Mouse (Mus musculus) heart, postnatal 0 days (tissue): Measurements from ENCODE around the gene Rab11fip3. TPM values are rescaled to one million over a fixed set of nuclear protein-coding genes. Genes with fewer than 3 reads are reported as not detected.

Experiments used
- ATAC-seq: fragments of 200-750 bp; cut with Nextera tagmentation; 2 replicates; pipeline ENCODE4 v1.8.0; 2017; ENCODE audit warnings: low read depth, moderate number of reproducible peaks, moderate library complexity; ENCODE audit not compliant: insufficient read depth
- DNase-seq: peaks from one replicate; pipeline ENCODE4 v3.0.0-alpha.2; 2016; ENCODE audit warnings: low spot score
- H3K27ac ChIP-seq: fragments of 300-500 bp; sonication (generic); 2 replicates; pipeline ENCODE4 v1.5.1; 2014; ENCODE audit warnings: low read depth, mild to moderate bottlenecking
- H3K27me3 ChIP-seq: fragments of 300-500 bp; sonication (generic); 2 replicates; pipeline ENCODE4 v1.6.1; 2014; ENCODE audit warnings: low read length, mixed read lengths; ENCODE audit not compliant: control insufficient read depth, insufficient read depth
- H3K36me3 ChIP-seq: fragments of 300-500 bp; sonication (generic); replicated peaks from 2 replicates; pipeline ENCODE4 v1.6.1; 2014; ENCODE audit warnings: low read length, mixed read lengths; ENCODE audit not compliant: control insufficient read depth, insufficient read depth
- H3K4me1 ChIP-seq: fragments of 300-500 bp; sonication (generic); 2 replicates; pipeline ENCODE4 v1.6.1; 2014; ENCODE audit warnings: antibody characterized with exemption; ENCODE audit not compliant: control insufficient read depth, insufficient read depth
- H3K4me2 ChIP-seq: fragments of 300-500 bp; sonication (generic); 2 replicates; pipeline ENCODE4 v1.6.1; 2014; ENCODE audit warnings: low read depth, mild to moderate bottlenecking, low read length, moderate library complexity
- H3K4me3 ChIP-seq: fragments of 300-500 bp; sonication (generic); 2 replicates; pipeline ENCODE4 v1.5.1; 2014; ENCODE audit warnings: low read depth, low read length
- H3K9ac ChIP-seq: fragments of 300-500 bp; sonication (generic); replicated peaks from 2 replicates; pipeline ENCODE4 v1.6.1; 2014; ENCODE audit warnings: low read depth, low read length, mixed read lengths
- H3K9me3 ChIP-seq: fragments of 300-500 bp; sonication (generic); replicated peaks from 2 replicates; pipeline ENCODE4 v1.6.1; 2016; ENCODE audit warnings: low read length; ENCODE audit not compliant: control insufficient read depth
- CTCF ChIP-seq: IDR thresholded peaks from 2 replicates; pipeline ENCODE4 v1.5.1; 2016; ENCODE audit warnings: antibody characterized with exemption, control low read depth, low read depth
- EP300 ChIP-seq: IDR thresholded peaks from 2 replicates; pipeline ENCODE4 v1.6.1; 2016; ENCODE audit warnings: antibody characterized with exemption, low read depth
- WGBS: fragments of 180-500 bp; shearing (Covaris S2); extraction: QIAGEN DNeasy Blood & Tissue Kit; methylation state at CpG from one replicate; pipeline ENCODE4 v1.1.7; 2014; 5-methylcytosine and 5-hydroxymethylcytosine counted together
- polyA plus RNA-seq: library from polyadenylated mRNA; unstranded; fragments of >200 nt; fragmentation: Nextera tagmentation; extraction: Ambion mirVana; gene quantifications from 2 replicates; pipeline ENCODE4 v1.2.1, GENCODE M21; 2015
- total RNA-seq: library from RNA; depleted of rRNA; stranded (reverse); fragments of >200 nt; gene quantifications from 2 replicates; pipeline ENCODE4 v1.2.3, GENCODE M21; 2014; ENCODE audit warnings: low replicate concordance

The Rab11fip3 gene
- total and polyA plus RNA-seq, 2 experiments from 2014 or later, result 7.9 to 8.7 TPM

- TF ChIP-seq CTCF (no peak), EP300 (no peak)
- Histone ChIP-seq H3K27ac (no peak overlapping the region), H3K4me2 (no peak overlapping the region), H3K36me3 (0 out of 2 replicates have a peak, but pooled peaks cover 7% of the 10 kb centered on the region), H3K4me1 (no peaks in the 10 kb centered on the region), H3K9ac (no peak overlapping the region), H3K27me3 (no peaks in the 10 kb centered on the region), H3K9me3 (no peaks in the 10 kb centered on the region), H3K4me3 (no peak overlapping the region)
- ATAC-seq (no peak), DNase-seq (no peak)
- WGBS, result 75% methylated on average over 4 of the region's 4 CpGs
Observed at GRCm38 (mm10) chr17:26028261-26028660, 41.1 kb downstream of the Rab11fip3 start.

GRCm38 (mm10) chr17:26024674-26025073 lies 44.7 kb downstream of the Rab11fip3 start:
- no peak overlapping the region for H3K27ac ChIP-seq
- WGBS, result 89% methylated on average over 9 of the region's 9 CpGs
- ATAC-seq (no peak), DNase-seq (no peak)
- H3K4me3 ChIP-seq, result no peak overlapping the region
- no peaks in the 10 kb centered on the region for H3K4me1 ChIP-seq
- no peaks in the 10 kb centered on the region for H3K27me3 ChIP-seq
- H3K4me2 ChIP-seq, result no peak overlapping the region
- no peak overlapping the region for H3K9ac ChIP-seq
- TF ChIP-seq CTCF (no peak), EP300 (no peak)
- H3K36me3 ChIP-seq, result 0 out of 2 replicates have a peak, but pooled peaks cover 7% of the 10 kb centered on the region
- H3K9me3 ChIP-seq, result no peaks in the 10 kb centered on the region

- no peak overlapping the region for H3K4me3 ChIP-seq
- 0 out of 2 replicates have a peak, but pooled peaks cover 7% of the 10 kb centered on the region for H3K36me3 ChIP-seq
- 0 out of 2 replicates have a peak, but pooled peaks cover under 1% of the 10 kb centered on the region for H3K4me1 ChIP-seq
- no peak overlapping the region for H3K27ac ChIP-seq
- no peak overlapping the region for H3K4me2 ChIP-seq
- H3K9ac ChIP-seq, result no peak overlapping the region
- TF ChIP-seq CTCF (no peak), EP300 (no peak)
- 89% methylated on average over 8 of the region's 8 CpGs for WGBS
- ATAC-seq (no peak), DNase-seq (no peak)
- H3K9me3 ChIP-seq, result no peaks in the 10 kb centered on the region
- no peaks in the 10 kb centered on the region for H3K27me3 ChIP-seq
Observed at GRCm38 (mm10) chr17:26023966-26024365, 45.4 kb downstream of the Rab11fip3 start.

- Histone ChIP-seq H3K27ac (no peak overlapping the region), H3K27me3 (no peaks in the 10 kb centered on the region), H3K4me3 (no peak overlapping the region), H3K36me3 (0 out of 2 replicates have a peak, but pooled peaks cover 7% of the 10 kb centered on the region), H3K4me1 (peaks cover 8% of the 10 kb centered on the region; the same call in 1 of the 2 replicates), H3K4me2 (no peak overlapping the region), H3K9ac (no peak overlapping the region), H3K9me3 (no peaks in the 10 kb centered on the region)
- 88% methylated on average over 5 of the region's 5 CpGs for WGBS
- no peak for ATAC-seq
- no peak for DNase-seq
- no peak for TF ChIP-seq EP300
- no peak for TF ChIP-seq CTCF
Observed at GRCm38 (mm10) chr17:26023181-26023580, 46.2 kb downstream of the Rab11fip3 start.

GRCm38 (mm10) chr17:26021728-26022341 lies 47.5 kb downstream of the Rab11fip3 start:
- no peaks in the 10 kb centered on the region for H3K27me3 ChIP-seq
- H3K4me1 ChIP-seq, result peaks cover 11% of the 10 kb centered on the region; the same call in 1 of the 2 replicates
- no peak overlapping the region for H3K27ac ChIP-seq
- 0 out of 2 replicates have a peak, but pooled peaks cover 7% of the 10 kb centered on the region for H3K36me3 ChIP-seq
- no peak overlapping the region for H3K4me3 ChIP-seq
- H3K9ac ChIP-seq, result no peak overlapping the region
- no peak overlapping the region for H3K4me2 ChIP-seq
- 29% methylated on average over 9 of the region's 9 CpGs for WGBS
- peak; percentile 37; the same call in 1 of the 2 replicates for ATAC-seq
- H3K9me3 ChIP-seq, result no peaks in the 10 kb centered on the region
- no peak for DNase-seq
- no peak for TF ChIP-seq CTCF
- TF ChIP-seq EP300, result no peak
